ENCODE assay signal across 15 mouse cellular contexts in the genomic region with DNA sequence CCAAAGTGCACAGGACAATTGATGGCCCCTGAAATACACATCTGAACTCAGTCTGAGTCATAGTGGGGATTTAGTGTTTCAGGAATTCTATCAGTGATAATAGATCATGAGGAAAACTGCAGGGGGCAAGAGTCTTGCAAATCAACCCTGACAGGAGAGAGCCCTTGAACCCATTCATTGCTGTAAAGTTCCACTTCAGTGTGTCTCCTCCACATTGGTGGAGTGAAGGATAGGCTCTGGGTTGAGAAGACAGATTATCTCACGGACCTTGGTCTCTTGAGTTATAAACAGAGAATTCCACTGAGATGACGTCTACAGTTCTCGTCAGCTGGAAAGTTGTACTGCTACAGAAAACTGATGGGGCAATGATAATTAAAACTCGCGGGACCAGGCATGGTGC.
"Had no signal": no experiment of that assay in that cellular context is flagged by ENCODE, and none has a peak within 500 bp of the region (broad histone marks: within the 10 kb centered on the region; RNA-seq: fewer than 3 reads in every experiment).

No protein-coding gene starts in this region.

- H3K27me3 ChIP-seq: limb, embryonic 15.5 days; liver, embryonic 12.5 days; midbrain, embryonic 15.5 days; neural tube, embryonic 13.5 days had no signal

- H3K4me2 ChIP-seq: limb, embryonic 15.5 days; liver, embryonic 12.5 days; lung, embryonic 14.5 days; midbrain, embryonic 11.5 days; midbrain, embryonic 15.5 days; neural tube, embryonic 13.5 days had no signal

- DNase-seq: kidney, adult 9 months; kidney, postnatal 10 days; lung, embryonic 14.5 days; lung, postnatal 10 days; lung, postnatal 4 days; right cerebral cortex, adult 18-20 months; right cerebral cortex, postnatal 25 days; thymus, postnatal 4 days had no signal

- H3K27ac ChIP-seq: left cerebral cortex, adult 2 months; limb, embryonic 15.5 days; liver, embryonic 12.5 days; midbrain, embryonic 15.5 days; neural tube, embryonic 13.5 days; stomach, postnatal 0 days had no signal

- H3K4me3 ChIP-seq: left cerebral cortex, adult 2 months; limb, embryonic 15.5 days; liver, embryonic 12.5 days; midbrain, embryonic 15.5 days; neural tube, embryonic 13.5 days had no signal

- ATAC-seq: liver, embryonic 12.5 days; midbrain, embryonic 15.5 days had no signal

- H3K9ac ChIP-seq: limb, embryonic 15.5 days; liver, embryonic 12.5 days; lung, embryonic 14.5 days; midbrain, embryonic 15.5 days; neural tube, embryonic 13.5 days had no signal

- H3K9me3 ChIP-seq: limb, embryonic 15.5 days; liver, embryonic 12.5 days; midbrain, embryonic 15.5 days; neural tube, embryonic 13.5 days had no signal

- H3K36me3 ChIP-seq: limb, embryonic 15.5 days; liver, embryonic 12.5 days; midbrain, embryonic 15.5 days; neural tube, embryonic 13.5 days had no signal

- H3K4me1 ChIP-seq: limb, embryonic 15.5 days; liver, embryonic 12.5 days had no signal
